Mouse (Mus musculus) heart, embryonic 12.5 days (tissue): ENCODE measurements around the gene Hoxc11. TPM values are rescaled to one million over a fixed set of nuclear protein-coding genes. Genes with fewer than 3 reads are reported as not detected.

Experiments
- microRNA-seq: library from miRNA; unstranded; fragments of <30 nt; microRNA quantifications from one replicate; pipeline ENCODE4, GENCODE M21; 2017
- polyA plus RNA-seq: library from polyadenylated mRNA; unstranded; fragments of >200 nt; fragmentation: Nextera tagmentation; extraction: Ambion mirVana; gene quantifications from 2 replicates; pipeline ENCODE4 v1.2.1, GENCODE M21; 2016

Gene Hoxc11
- polyA plus RNA-seq, 1 experiment from 2014 or later = not detected

Small RNA genes lying within 50 kb of the gene (microRNA-seq; reads per million reads assigned to microRNA genes)
- gene Mir196a-2 = 9.4 reads per million, percentile 23 among the genes with 10 or more reads in this experiment

Other genes starting within 250 kb of the Hoxc11 start
- 55.1 and 55.3 TPM in 2 replicates for gene Calcoco1, start 232.2 kb upstream of the Hoxc11 start, polyA plus RNA-seq
- gene Hoxc13, start 33.3 kb upstream of the Hoxc11 start, polyA plus RNA-seq = 0.18 TPM in 1 of 2 replicates, not detected in the other
- gene Hoxc12, start 17.7 kb upstream of the Hoxc11 start, polyA plus RNA-seq = not detected in 2 replicates
- not detected in 2 replicates for gene Hoxc10, start 12.4 kb downstream of the Hoxc11 start, polyA plus RNA-seq
- gene Hoxc5, start 13.0 kb downstream of the Hoxc11 start, polyA plus RNA-seq = 0.38 and 0.39 TPM in 2 replicates
- not detected in 2 replicates for gene Hoxc9, start 22.0 kb downstream of the Hoxc11 start, polyA plus RNA-seq
- gene Hoxc8, start 36.2 kb downstream of the Hoxc11 start, polyA plus RNA-seq = 0.11 TPM in 1 of 2 replicates, not detected in the other
- gene Hoxc6, start 43.8 kb downstream of the Hoxc11 start, polyA plus RNA-seq = 0.18 and 0.82 TPM in 2 replicates
- gene Hoxc4, start 64.5 kb downstream of the Hoxc11 start, polyA plus RNA-seq = 0.57 and 0.76 TPM in 2 replicates
- 17.1 and 17.4 TPM in 2 replicates for gene Smug1, start 212.7 kb downstream of the Hoxc11 start, polyA plus RNA-seq